Mouse (Mus musculus) ES-E14 (cell line): ENCODE results near the gene Kank3. TPM values are rescaled to one million over a fixed set of nuclear protein-coding genes. Genes with fewer than 3 reads are reported as not detected.

Experiments used
- DNase-seq: peaks from one replicate; pipeline ENCODE4 v3.0.0-alpha.2; 2013; ENCODE audit warnings: low read depth, low spot score
- H3K27ac ChIP-seq: 2 replicates; pipeline ENCODE4 v1.5.1; 2012; ENCODE audit warnings: low read depth, mild to moderate bottlenecking, low read length, moderate library complexity, mixed read lengths; ENCODE audit not compliant: poor library complexity, insufficient read depth, severe bottlenecking
- H3K36me3 ChIP-seq: 2 replicates; pipeline ENCODE4 v1.6.1; 2012; ENCODE audit warnings: mild to moderate bottlenecking, low read length, moderate library complexity, mixed read lengths; ENCODE audit not compliant: control insufficient read depth, poor library complexity, insufficient read depth, severe bottlenecking
- H3K4me1 ChIP-seq, 2 experiments: fragments of 150-350 bp in 1 of 2; sonication (generic) in 1 of 2; 2 replicates each; pipeline ENCODE4 v1.6.1; 2012; ENCODE audit warnings: low read length in 2 of 2, mild to moderate bottlenecking in 1 of 2, mixed read lengths in 1 of 2; ENCODE audit not compliant: control insufficient read depth in 2 of 2, insufficient read depth in 2 of 2, poor library complexity in 1 of 2
- H3K4me3 ChIP-seq, 2 experiments: fragments of 150-350 bp in 1 of 2; sonication (generic) in 1 of 2; 2 replicates each; pipeline ENCODE4 v1.5.1; 2012; ENCODE audit warnings: low read length in 2 of 2, low read depth in 1 of 2, mild to moderate bottlenecking in 1 of 2, mixed read lengths in 1 of 2; ENCODE audit not compliant: insufficient read depth in 1 of 2, poor library complexity in 1 of 2, severe bottlenecking in 1 of 2
- H3K9ac ChIP-seq: 2 replicates; pipeline ENCODE4 v1.6.1; 2012; ENCODE audit warnings: low read depth, mild to moderate bottlenecking, low read length, mixed read lengths; ENCODE audit not compliant: poor library complexity, insufficient read depth, severe bottlenecking
- H3K9me3 ChIP-seq: fragments of 150-350 bp; sonication (generic); 2 replicates; pipeline ENCODE4 v1.6.1; 2012; ENCODE audit warnings: low read depth, mild to moderate bottlenecking, low read length; ENCODE audit not compliant: control insufficient read depth, insufficient read depth
- CHD2 ChIP-seq: IDR thresholded peaks from 2 replicates; pipeline ENCODE4 v1.6.1; 2014; ENCODE audit warnings: mild to moderate bottlenecking, low read depth, low read length, inconsistent platforms
- HCFC1 ChIP-seq: IDR thresholded peaks from 2 replicates; pipeline ENCODE4 v1.6.1; 2012; ENCODE audit warnings: low read length, inconsistent platforms, borderline replicate concordance; ENCODE audit not compliant: insufficient read depth
- MAFK ChIP-seq: IDR thresholded peaks from 2 replicates; pipeline ENCODE4 v1.6.1; 2014; ENCODE audit warnings: mild to moderate bottlenecking, low read depth, low read length, inconsistent platforms; ENCODE audit not compliant: insufficient read depth
- ZC3H11A ChIP-seq: IDR thresholded peaks from 2 replicates; pipeline ENCODE4 v1.6.1; 2012; ENCODE audit warnings: low read depth, mild to moderate bottlenecking, inconsistent platforms, low read length, borderline replicate concordance
- ZNF384 ChIP-seq: IDR thresholded peaks from 2 replicates; pipeline ENCODE4 v1.6.1; 2012; ENCODE audit warnings: low read depth, low read length, inconsistent platforms
- in situ Hi-C, 2 experiments: fragments of 600-800 bp; cut with MboI; formaldehyde crosslinking; loops; one replicate each; pipeline ENCODE4 v1.15.1; 2025; ENCODE audit warnings: low sequenced_read_pairs in 2 of 2, inconsistent platforms in 1 of 2; ENCODE audit not compliant: unreplicated experiment in 2 of 2
- total RNA-seq: library from RNA; depleted of rRNA; stranded (reverse); fragments of 300-350 nt; gene quantifications from 2 replicates; pipeline ENCODE4 v1.2.3, GENCODE M21; 2012

Gene Kank3
- total RNA-seq, 1 experiment = 81.1 TPM

- H3K4me1 ChIP-seq = peaks cover 3 to 22% of the 10 kb centered on the region in 2 experiments; a peak in 3 of 4 replicates
- DNase-seq = no peak
These were observed 30.4 kb upstream of the Kank3 start for GRCm38 (mm10) chr17:33779967-33780295.

GRCm38 (mm10) chr17:33780431-33780830, 29.9 kb upstream of the Kank3 start:
- no peak for TF ChIP-seq MAFK
- TF ChIP-seq CHD2 = no peak
- no peak for TF ChIP-seq HCFC1
- TF ChIP-seq ZNF384 = no peak
- TF ChIP-seq ZC3H11A = no peak
- in situ Hi-C loops = no loop called here
- Histone ChIP-seq H3K36me3 (peaks cover 17% of the 10 kb centered on the region), H3K4me1 (peaks cover 3 to 22% of the 10 kb centered on the region in 2 experiments; a peak in 3 of 4 replicates), H3K9me3 (no peaks in the 10 kb centered on the region), H3K9ac (peak overlapping the region; percentile 73), H3K27ac (no peak overlapping the region), H3K4me3 (peak overlapping the region; percentile 56 to 84)
- DNase-seq = no peak

More at GRCm38 (mm10) chr17:33779967-33780295, 30.4 kb upstream of the Kank3 start:
- Histone ChIP-seq H3K36me3 (peaks cover 21% of the 10 kb centered on the region), H3K4me3 (peak overlapping the region in 1 of 2 experiments; percentile 56; a peak in 1 of 4 replicates), H3K9me3 (no peaks in the 10 kb centered on the region), H3K9ac (no peak overlapping the region), H3K27ac (no peak overlapping the region)
- TF ChIP-seq MAFK (no peak), HCFC1 (no peak), ZC3H11A (no peak), CHD2 (no peak), ZNF384 (no peak)
- in situ Hi-C loops = no loop called here

- in situ Hi-C loops = no loop called here
- H3K4me1 ChIP-seq = peaks cover 3 to 26% of the 10 kb centered on the region in 2 experiments; a peak in 3 of 4 replicates
- TF ChIP-seq ZC3H11A = no peak
- no peak for TF ChIP-seq ZNF384
- no peak for TF ChIP-seq MAFK
- TF ChIP-seq HCFC1 = no peak
- no peak for TF ChIP-seq CHD2
These were observed 29.0 kb upstream of the Kank3 start, which contains the start of gene Angptl4 for GRCm38 (mm10) chr17:33781124-33781977. TSS of gene Angptl4 (minus strand) at chr17:33781830.

GRCm38 (mm10) chr17:33782067-33782466, 28.3 kb upstream of the Kank3 start:
- no peak for DNase-seq
- TF ChIP-seq CHD2 = no peak
- TF ChIP-seq ZNF384 = no peak
- H3K36me3 ChIP-seq = peaks cover 11% of the 10 kb centered on the region
- in situ Hi-C loops = no loop called here
- H3K4me1 ChIP-seq = peaks cover 3 to 27% of the 10 kb centered on the region in 2 experiments; a peak in 3 of 4 replicates
- no peaks in the 10 kb centered on the region for H3K9me3 ChIP-seq
- H3K9ac ChIP-seq = peak overlapping the region; percentile 73; the same call in 1 of the 2 replicates
- peak overlapping the region; percentile 56 to 84; a peak in 2 of 4 replicates for H3K4me3 ChIP-seq
- H3K27ac ChIP-seq = no peak overlapping the region

More at GRCm38 (mm10) chr17:33781124-33781977, 29.0 kb upstream of the Kank3 start, which contains the start of gene Angptl4:
- Histone ChIP-seq H3K9me3 (no peaks in the 10 kb centered on the region), H3K27ac (no peak within 1 kb of the TSS), H3K4me3 (peak within 1 kb of the TSS; percentile 56 to 84), H3K9ac (peak within 1 kb of the TSS; percentile 73), H3K36me3 (peaks cover 16% of the 10 kb centered on the region)
- no peak for DNase-seq
